Mouse (Mus musculus): ENCODE data around the gene Rhbdl1.

Gene Rhbdl1

DNA sequence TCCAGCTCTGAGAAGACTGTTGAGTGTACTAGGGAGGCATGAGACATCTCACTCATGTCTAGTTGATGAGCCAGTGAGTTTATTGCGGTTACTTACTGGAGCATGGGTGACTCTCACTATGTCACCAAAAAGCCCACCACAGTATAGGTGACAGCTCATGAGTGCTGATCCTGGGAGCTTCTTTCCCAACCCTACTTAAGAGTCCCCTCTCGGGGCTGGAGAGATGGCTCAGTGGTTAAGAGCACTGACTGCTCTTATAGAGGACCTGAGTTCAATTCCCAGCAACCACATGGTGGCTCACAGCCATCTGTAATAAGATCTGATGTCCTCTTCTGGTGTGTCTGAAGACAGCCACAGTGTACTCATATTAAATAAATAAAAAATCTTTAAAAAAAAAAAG, 32.9 kb upstream of the Rhbdl1 start:
- 86% methylated on average over 2 of the region's 2 CpGs for whole genome bisulfite sequencing

GRCm38 (mm10) chr17:25869498-25869897, 32.4 kb upstream of the Rhbdl1 start:
- 90% methylated on average over 8 of the region's 8 CpGs for WGBS

GRCm38 (mm10) chr17:25868601-25869191, 31.6 kb upstream of the Rhbdl1 start, which contains the start of gene Mcrip2:
TSS of gene Mcrip2 (minus strand) at chr17:25868764.
- 0% methylated on average over 24 of the region's 24 CpGs for WGBS

DNA sequence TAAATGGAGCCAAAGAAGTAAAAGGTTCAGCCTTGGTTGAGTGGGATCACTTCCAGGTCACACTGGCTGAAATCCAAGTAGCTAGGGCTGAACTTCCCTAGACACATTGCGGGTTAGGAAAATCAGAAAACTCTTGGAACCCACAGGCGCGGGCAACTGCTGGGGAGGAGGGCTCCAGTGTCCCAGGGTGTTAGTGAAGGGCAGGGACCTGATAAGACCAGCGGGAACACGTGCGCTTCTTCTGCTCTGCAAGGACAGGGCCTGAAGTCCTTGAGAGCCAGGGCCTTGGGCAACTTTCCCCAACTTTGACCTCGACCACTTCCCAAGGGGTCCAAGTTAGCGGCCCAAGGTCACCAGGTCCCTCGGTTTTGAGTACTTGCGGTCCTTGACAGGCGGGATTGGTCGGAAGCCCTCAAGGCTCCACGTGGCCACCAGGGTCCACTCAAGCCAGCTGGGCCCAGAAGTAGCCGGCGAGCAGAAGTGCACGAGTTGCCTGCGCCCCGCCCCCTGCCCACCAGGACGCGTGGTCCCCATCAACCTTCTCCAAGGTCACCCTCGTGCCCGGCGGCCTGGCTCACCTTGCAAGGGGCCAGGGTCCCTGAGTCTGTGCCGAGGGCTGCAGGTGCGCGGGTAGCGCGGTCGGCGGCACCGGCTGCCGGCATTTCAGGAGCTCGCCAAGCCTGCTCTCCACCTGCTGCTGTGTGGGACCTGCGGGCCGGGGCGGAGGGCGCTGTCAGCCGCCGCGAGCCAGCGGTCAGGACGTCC, 30.9 kb upstream of the Rhbdl1 start:
- WGBS: under 1% methylated on average over 42 of the region's 42 CpGs

DNA sequence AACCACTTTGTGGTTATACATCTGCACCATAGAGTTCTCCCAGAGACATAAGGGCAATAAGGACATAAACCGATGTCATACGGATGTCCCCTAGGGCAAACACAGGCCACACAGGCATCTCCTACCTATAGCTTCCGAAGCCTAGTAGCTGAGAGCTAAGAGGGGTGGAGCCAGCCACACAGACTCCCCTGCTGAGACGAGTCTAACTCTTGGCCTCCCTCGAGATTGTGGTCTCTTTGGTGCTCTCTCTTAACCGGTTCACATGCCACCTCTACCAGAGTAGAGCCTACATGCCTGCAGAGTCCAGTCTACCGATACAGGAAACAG, 30.4 kb upstream of the Rhbdl1 start:
- WGBS: 12% methylated on average over 7 of the region's 7 CpGs

DNA sequence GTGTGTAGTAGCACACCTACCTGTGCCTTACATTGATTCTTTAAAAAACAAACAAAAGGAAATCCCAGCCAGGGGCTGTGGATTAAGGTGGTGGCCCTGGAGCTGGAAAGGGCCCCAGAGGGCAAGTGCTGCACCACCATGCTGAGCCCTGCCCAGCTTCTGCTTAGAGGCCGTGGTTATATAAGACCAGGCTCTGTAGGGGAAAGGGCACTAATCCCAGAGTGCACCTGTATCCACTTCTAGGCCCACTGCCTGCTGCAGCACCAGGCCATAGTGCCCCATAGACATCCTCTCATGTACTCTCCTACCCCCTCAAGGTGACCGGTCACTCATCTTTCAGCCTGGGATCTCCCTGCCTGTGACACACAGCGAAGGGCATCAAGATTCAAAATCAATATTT, 29.1 kb upstream of the Rhbdl1 start:
- 92% methylated on average over 3 of the region's 3 CpGs for WGBS

GRCm38 (mm10) chr17:25865288-25865687, 28.2 kb upstream of the Rhbdl1 start:
- WGBS: 92% methylated on average over 11 of the region's 11 CpGs

DNA sequence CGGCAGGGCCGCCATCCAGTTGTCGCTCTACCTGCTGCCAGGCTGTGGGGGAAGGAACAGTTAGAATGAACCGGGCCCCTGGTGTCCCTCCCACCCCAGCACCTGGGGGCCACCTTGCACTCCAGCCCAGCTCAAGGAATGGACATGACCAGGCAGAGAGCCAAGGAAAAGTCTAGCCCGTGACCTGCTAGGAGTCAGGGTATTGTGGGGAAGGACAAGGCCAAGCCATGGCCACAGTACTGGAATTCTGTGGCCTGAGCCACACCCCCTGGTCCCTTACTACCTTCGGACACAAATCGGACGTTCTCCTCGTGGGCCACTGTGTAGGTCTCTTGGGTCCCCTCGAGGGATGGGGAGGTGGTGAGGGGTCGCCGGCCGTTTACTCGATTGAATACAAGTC, 27.2 kb upstream of the Rhbdl1 start:
- 91% methylated on average over 14 of the region's 14 CpGs for WGBS

GRCm38 (mm10) chr17:25863681-25864080, 26.6 kb upstream of the Rhbdl1 start:
- 90% methylated on average over 6 of the region's 6 CpGs for WGBS

DNA sequence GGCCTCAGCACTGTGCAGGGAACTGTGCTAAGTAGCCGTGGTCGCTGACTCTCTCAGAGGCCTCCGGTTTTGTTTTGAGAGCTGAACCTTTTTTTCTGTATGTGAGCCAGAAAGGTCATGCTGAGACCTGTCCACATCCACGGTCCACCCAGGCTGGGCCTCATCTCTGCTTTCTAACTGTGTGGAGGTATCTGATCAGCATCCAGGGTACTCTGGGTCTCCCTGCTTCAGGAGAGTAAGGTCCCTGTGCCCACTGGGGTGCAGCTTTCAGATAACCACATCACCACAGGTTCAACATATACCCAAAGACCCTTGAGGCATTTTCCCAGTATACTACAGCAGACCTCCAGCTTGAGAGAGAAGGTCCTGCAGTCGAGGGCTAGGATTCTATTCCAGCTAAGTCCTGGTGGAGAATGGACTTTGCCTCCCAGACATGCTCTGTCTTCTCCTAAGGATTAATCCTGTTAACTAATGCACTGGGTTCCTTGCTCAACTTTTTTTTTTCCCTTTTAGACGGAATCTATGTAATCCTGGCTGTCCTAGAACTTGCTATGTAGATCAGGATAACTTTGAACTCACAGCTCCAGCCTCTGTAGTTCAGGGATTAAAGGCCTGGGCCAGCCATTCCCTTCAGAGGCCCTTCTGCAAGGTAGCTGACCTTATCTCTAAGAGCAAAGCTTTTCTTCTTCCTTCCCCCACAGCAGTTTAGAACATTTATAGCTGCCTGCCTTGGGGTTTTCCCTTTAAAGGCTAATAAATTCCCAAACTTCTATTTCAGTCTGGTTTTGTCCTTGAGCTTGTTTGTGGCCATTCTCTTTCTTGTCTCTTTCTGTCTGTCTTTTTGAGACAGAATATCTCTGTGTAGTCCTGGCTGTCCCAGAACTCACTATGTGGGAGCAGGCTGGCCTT, 24.9 kb upstream of the Rhbdl1 start:
- 8% methylated on average over 6 of the region's 6 CpGs for WGBS

DNA sequence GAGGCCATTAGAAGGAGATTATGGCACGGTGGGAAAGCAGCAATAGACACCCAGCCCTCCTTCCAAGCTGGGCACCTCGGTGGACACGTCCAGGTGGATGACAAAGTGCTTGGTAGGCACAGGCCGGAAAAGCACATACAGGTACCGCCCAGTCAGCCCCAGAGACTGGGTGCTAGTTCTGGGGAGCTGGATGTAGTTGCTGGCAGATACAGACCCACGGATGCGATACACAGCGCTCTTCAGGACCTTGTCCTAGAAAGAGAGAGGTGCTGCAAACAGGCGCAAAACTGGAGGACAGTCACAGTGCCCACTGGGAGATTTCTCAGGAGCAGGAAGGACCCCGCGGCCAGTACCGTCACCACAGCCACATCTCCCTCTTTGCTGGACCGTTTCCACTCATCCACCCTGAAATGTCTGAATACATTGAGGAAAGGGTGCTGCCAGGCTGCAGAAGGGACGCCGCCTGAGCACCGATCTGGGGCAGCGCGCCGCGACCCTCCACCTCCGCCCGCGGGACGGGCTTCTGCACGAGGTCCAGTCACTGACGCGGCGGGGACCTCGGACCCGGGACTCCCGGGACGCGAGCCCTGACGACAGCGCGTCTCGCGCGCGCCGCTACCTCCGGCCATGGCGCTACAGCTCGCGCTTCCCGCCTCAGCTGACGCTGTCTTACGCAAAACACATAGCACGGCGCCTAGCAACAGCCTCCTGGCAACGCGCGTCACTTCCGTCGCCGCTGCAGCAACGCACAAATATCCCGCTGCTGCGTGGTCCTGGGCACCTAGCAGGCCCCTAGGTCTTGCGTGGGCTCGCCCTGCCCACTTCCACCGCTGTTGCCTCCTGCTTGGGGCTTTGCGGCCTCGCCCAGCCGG, 24.0 kb upstream of the Rhbdl1 start, which contains the start of gene Wdr90:
Gene Wdr90, minus strand, starts transcription at position 670 of the 872 bp plus-strand sequence.
- 2% methylated on average over 65 of the region's 65 CpGs for WGBS

DNA sequence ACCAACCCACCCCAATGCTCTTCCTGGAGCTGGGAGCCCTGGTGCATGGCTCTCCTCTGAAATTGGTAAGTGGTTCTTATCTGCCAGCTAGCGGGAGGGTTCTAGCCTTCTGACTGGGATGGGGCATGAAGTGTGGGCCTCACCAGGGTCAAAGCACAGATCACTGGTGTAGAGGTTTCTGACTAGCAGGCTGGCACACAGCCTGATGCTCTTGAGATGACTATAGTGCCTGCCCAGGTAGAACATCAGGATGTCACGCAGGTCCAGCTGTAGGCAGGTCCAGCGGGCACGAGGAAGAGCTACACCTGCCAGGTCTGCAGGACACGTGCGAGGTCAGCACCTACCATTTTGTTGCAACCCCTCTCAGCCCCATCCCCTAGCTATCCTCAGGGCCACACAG, 23.1 kb upstream of the Rhbdl1 start:
- 91% methylated on average over 6 of the region's 6 CpGs for WGBS

DNA sequence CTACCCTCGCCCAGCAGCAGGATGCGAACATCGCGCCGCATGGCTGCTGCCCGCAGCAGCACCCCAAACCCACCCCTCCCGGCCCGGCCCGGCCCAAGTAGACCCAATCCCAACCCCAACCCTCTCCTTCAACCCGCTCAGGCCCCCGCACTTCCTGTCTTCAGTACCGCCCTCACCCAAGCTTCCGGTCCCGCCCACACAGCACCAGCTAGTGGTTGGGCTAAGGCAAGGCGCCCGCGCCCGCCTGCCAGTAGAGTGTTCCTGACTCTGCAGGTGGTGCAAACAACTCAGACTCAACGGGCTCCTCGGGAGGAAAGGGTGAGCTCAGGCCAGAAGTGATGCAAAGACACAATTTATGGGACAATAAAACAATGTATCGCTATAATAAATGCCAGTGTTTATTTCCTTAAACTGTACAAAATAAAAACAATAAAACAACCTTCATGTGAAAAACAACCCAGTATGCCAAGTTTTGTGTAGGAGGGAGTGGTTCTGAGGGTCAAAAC, 7.4 kb upstream of the Rhbdl1 start, which contains the start of gene Rhot2:
Gene Rhot2, minus strand, starts transcription at position 456 of the 506 bp plus-strand sequence.
- under 1% methylated on average over 21 of the region's 21 CpGs for WGBS

- WGBS: 1% methylated on average over 38 of the region's 38 CpGs
Observed at GRCm38 (mm10) chr17:25843636-25844395, 6.7 kb upstream of the Rhbdl1 start.

- 88% methylated on average over 4 of the region's 4 CpGs for WGBS
Observed at GRCm38 (mm10) chr17:25843122-25843521, 6.0 kb upstream of the Rhbdl1 start.

- WGBS: 56% methylated on average over 3 of the region's 3 CpGs
Observed at GRCm38 (mm10) chr17:25842509-25842908, 5.4 kb upstream of the Rhbdl1 start.

- 91% methylated on average over 22 of the region's 22 CpGs for WGBS
Observed at GRCm38 (mm10) chr17:25841117-25841880, 4.2 kb upstream of the Rhbdl1 start, which contains the start of gene Gm20683. TSS of gene Gm20683 (minus strand) at chr17:25841763.

DNA sequence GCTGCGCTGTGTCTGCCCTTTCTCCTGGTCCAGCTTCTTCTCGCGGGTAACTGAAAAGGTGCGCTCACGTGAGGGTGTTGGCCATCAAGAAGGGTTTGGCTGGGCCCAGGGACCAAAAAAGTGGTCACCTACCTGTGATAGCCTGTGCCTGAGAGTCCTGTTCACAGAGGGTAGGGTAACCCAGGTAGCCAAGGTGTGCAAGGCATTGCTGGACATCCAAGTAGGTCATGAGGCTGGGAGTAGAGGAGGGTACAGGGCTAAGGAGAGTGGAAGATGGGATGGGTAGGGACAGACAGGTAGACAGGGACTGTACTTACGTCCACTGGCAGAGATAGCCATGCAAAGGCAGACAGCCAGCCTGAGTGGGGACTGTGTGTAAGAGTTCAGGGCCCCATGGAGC, 3.4 kb upstream of the Rhbdl1 start:
- WGBS: 96% methylated on average over 6 of the region's 6 CpGs

DNA sequence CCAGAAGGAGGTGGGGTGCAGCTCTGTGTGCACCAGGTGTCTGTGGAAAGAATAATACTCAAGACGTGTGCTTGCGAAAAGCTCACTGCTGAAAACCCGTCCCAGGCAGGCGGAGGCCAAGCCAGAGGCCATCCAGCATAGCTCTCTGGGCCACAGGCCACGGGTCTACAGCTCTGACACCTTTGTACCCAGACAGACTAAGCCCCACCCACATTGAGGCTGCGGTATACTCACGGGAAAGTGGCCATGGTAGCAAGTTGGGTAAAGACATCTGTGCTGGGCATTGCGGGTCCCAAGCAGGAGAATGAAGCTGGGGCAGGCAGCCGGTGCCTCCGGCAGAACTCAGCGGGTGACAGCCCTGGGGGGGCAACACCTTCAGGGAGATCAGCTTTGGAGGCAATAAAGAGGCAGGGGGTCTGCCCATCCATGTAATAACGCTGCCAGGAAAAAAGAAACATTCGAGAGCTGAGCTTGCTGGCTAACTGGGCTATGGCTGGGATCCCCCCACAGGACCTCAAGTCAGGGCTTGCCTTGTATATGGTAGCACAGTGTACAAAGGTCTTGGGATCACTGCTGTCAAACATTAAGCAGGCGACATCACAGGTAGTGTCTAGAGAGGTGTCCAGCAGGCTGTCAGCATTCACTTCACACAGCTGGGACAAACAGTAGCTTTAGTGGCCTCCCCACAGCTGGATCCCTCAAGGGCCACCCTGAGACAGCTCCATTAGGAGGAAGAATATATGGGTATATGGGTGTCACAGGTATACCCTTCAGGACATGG, 2.5 kb upstream of the Rhbdl1 start:
- WGBS: 77% methylated on average over 14 of the region's 14 CpGs
